Mouse (Mus musculus): ENCODE data around the gene Ergic1.

The Ergic1 gene

DNA sequence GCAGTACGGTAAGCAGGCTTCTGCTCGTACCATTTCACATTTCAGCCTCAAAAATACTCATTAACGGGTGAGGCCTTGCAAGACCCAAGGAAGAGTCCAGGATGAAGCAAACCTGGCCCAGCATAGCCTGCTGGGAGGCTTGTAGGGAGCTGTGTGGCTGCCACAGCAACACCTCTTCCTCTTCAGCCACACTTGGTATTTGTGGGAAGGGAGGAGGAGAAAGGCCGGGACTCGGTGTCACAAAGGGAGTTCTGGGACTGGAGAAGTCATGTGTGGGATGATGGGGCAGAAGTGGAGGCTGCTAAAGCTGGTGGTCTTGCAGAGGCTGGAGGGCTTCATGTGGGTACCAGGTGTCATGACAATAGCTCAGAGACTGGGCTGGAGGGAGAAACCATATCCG, 40.2 kb downstream of the Ergic1 start:
- DNase-seq (ENCODE audit: low spot score), result no peak

- no peak for DNase-seq (ENCODE audit: low spot score)
Measured at GRCm38 (mm10) chr17:26601926-26602325, 40.6 kb downstream of the Ergic1 start.

GRCm38 (mm10) chr17:26602371-26602885, 41.1 kb downstream of the Ergic1 start:
- DNase-seq (ENCODE audit: low spot score), result no peak

DNA sequence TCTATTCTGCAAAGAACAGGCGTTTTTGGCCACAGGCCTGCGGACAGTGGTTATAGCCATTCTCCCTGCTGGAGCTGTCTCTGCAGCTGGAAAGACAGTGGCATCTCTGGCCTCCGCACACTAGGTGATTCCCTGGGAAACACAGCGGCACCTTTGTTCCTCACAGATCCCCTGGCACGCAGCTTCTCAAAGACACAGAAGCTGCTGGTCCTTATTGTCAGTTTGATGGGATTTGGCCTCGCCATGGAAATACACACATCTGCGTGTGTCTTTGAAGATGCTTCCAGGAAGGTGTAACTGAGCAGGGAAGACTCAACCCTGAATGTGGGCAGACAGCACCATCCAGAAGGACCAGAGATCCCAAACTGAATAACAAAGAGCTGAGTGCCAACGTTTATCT, 42.0 kb downstream of the Ergic1 start:
- DNase-seq (ENCODE audit: low spot score), result no peak

DNA sequence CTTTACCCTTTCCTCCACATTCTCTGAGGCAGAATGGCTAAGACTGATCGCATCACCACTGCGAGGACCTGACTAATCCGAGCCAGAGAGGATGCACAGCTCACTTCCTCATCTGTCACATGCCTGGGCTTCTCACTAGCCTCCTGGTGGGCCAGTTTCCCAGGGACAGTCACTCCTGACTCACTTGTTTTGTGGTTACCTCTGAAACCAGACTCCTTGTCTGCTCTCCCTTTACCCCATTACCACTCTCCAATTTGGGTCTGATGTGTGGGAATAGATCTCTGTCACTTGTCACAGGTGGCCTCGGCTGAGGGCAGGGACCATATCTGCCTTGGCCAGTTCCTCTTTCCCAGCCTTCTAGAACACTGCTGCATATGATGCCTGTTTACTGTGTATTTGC, 44.3 kb downstream of the Ergic1 start:
- DNase-seq (ENCODE audit: low spot score), result no peak

DNA sequence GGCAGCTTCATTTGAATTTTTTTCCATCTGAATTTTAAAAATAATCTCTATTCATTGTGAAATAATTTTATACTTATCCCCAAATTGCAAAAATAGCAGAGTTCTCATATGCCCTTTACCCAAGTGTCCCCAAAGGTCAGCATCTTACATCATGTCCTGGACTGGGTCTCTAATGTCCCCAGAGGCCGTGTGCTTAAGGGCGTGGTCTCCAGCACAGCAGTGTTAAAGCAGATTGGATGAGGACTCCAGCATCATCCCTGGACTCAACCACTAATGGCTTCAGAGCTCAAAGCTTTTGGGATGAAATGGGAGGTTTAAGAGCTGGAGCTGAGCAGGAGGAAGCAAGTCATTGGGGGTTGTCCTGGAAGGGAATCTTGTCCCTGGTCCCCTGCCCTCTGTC, 45.2 kb downstream of the Ergic1 start:
- DNase-seq (ENCODE audit: low spot score), result no peak

GRCm38 (mm10) chr17:26608348-26608747, 47.1 kb downstream of the Ergic1 start:
- no peak for DNase-seq (ENCODE audit: low spot score)

DNA sequence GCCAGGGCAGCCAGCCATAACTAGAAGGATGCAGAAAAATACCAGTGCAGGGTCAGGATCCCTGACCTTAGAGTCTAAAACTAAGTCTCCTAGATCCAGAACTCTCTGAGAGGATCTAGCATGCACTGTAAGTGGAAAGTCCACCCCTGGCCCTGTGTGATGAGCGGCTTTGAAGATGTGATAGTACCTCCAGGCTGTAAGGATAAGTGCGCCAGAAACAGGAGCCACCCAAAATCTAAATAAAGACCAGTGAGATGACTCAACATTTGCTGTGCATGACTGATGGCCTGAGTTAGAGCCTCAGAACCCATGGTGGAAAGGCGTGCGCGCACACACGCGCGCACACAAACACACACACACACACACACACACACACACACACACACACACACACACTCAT, 47.6 kb downstream of the Ergic1 start:
- DNase-seq (ENCODE audit: low spot score), result no peak

- no peak for DNase-seq (ENCODE audit: low spot score)
Measured at GRCm38 (mm10) chr17:26609820-26610219, 48.5 kb downstream of the Ergic1 start.

DNA sequence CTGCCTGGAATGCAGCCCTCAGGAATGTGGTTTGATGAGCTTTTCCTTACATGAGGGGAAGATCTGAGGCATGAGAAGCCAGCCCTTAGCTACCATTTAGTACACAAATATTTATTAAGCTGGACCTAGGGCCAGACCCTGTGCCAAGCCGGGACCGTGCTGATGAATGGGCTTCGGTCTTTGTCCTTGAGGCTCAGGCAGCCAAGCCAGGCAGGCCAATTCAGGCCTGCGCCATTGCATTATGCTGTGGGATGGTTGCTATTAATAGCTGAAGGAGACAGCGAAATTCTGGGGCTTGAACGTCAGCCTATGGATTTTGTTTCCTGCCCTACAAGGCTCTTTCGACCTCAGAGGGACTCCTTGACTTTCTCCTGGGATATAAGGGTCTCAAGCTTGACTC, 50.0 kb downstream of the Ergic1 start:
- no peak for DNase-seq (ENCODE audit: low spot score)

DNA sequence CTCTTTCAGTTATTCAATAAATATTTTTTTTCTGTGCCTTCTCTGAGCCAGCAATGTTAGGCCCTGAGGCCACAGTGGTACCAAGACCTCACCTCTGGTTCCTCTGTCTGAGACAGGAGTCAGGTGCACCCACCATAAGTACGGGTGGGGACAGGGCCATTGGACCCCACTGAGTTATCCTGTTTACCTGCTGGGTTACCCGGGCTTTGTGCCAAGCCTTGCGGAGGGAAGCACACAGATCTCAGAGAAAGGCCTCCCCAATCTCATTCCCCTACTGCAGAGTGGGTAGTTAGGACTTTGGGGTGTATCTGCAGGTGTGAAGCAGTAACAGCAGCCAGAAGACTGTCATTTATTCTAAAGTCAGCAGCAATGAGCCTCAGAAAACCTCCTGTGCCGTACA, 50.6 kb downstream of the Ergic1 start:
- no peak for DNase-seq (ENCODE audit: low spot score)

- DNase-seq (ENCODE audit: low spot score), result no peak
Measured at GRCm38 (mm10) chr17:26614286-26614685, 53.0 kb downstream of the Ergic1 start.

DNA sequence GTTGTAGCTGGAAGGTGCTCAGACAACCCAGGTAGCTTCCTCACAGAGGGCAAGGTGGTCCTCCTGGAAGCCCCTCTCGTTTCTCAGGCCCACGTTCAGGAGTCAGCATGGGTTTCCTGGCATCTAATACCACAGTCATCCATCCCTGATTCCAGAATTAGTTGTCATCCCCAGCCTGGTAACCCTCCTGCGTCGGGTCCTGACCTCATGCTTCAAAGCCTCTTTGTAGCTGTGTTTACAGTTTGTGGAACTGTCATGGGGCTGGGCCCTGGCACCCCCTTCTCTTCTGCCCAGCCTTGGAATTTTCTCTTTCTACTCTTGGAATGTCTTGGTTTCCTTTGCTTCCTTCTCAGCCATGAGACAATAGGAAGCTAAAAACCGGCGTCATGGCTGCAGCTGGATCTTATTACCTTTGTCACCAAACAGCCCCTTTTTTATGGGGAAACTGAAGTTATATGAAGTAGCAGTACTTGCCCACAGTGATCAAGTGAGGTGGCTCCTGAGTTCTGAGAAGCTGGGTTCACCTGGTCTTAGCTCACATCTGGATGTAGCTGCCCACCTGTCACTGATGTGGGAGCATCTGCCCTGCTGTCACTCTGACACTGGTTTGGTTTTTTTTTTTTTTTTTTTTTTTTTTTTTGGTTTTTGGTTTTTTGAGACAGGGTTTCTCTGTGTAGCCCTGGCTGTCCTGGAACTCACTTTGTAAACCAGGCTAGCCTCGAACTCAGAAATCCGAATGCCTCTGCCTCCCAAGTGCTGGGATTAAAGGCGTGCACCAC, 53.6 kb downstream of the Ergic1 start:
- DNase-seq (ENCODE audit: low spot score), result no peak

DNA sequence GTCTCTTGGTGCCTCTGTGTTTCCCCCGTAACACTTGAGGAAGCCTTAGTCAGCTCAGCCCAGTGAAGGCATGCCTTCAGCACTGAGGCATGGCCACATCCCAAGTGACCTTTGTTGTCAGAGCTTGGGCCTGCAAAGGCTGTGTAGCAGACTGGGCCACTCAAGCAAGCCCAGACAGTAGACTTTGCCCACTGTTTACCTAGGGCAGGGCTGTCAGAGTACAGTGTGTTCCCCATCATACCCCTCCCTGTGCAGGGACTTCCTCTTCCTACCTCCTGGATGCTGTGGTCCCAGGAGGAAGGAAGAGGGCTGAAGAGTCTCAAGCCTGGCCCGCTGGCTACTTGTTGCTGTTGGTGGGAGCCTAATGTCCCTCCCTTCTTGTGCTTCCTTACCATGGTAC, 55.4 kb downstream of the Ergic1 start:
- no peak for DNase-seq (ENCODE audit: low spot score)

DNA sequence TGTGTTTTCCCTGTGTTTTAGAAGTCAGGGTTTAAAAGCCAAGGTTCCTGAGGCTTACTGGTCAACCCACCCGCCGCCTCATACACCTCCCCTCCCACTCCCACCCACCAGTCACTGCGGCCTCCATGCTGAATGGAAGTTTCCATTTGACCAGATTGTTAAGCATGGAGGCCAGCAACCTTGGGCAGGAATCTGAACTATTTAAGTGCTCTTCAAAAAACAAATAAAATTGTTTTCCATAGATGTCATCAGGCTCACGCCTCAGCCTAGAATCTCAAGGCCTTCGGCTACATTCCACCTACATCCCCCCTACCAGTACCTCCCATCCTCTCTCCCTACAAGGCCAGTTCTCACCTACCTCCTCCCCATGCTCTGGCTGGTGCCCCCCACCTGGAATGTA, 57.2 kb downstream of the Ergic1 start:
- no peak for DNase-seq (ENCODE audit: low spot score)

DNA sequence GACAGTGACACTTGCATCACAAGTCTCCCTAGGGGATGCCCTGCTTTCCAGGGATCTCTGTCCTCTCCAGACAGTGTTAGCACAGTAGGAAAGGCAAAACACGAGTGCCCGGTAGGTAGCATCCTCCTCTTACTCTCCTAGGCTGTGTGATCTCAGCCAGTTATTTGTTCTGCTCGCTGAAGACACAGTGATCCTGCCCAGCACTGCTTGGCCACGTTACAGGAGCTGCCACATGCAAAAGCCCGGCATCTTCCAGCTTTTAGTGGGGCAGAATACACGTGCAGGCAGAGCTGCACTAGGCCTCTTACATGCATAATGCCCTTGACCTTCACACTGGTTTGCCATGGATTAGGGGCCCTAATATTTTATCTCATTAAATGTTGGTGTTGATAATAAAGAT, 58.3 kb downstream of the Ergic1 start:
- DNase-seq (ENCODE audit: low spot score), result no peak

DNA sequence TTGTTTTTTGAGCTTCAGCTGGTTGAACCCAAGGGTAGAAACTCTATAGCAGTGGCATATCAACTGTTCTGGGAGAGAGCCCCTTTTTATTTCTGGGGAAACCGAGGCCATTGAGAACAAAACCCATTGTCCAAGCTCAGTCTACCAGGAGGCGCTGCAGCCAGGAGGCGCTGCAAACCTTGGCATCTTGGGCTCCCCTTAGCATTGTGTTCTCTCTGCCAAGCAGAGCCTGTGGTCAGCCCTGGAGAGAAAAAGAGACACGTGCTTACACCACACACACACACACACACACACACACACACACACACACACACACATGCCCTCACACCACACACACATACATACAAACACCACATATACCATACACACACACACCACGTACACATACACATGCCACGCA, 59.0 kb downstream of the Ergic1 start:
- no peak for DNase-seq (ENCODE audit: low spot score)

- DNase-seq (ENCODE audit: low spot score), result no peak
Measured at GRCm38 (mm10) chr17:26620786-26621766, 59.8 kb downstream of the Ergic1 start.

GRCm38 (mm10) chr17:26621912-26622311, 60.6 kb downstream of the Ergic1 start:
- no peak for DNase-seq (ENCODE audit: low spot score)

- DNase-seq (ENCODE audit: low spot score), result no peak
Measured at GRCm38 (mm10) chr17:26623991-26624390, 62.7 kb downstream of the Ergic1 start.

DNA sequence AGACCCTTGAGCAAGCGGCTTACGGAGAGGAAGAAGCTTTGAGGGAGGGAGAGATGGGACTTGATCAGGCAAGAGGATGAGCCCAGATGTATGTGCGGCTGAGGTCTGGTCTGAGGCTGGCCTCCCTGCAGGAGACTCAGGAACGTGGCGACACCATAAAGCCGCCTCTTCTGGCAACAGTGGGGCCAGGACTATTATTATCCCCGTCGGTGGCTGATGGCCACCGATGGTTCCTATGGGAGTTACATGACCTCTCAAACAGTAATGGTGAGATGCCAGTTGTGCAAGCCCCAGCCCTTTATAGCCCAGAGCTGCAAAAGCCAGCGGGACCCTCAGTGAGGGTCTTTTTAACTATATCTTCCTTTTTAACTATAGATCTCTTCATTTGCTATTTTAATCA, 63.7 kb downstream of the Ergic1 start:
- DNase-seq (ENCODE audit: low spot score), result no peak

GRCm38 (mm10) chr17:26625521-26626010, 64.3 kb downstream of the Ergic1 start:
- no peak for DNase-seq (ENCODE audit: low spot score)

DNA sequence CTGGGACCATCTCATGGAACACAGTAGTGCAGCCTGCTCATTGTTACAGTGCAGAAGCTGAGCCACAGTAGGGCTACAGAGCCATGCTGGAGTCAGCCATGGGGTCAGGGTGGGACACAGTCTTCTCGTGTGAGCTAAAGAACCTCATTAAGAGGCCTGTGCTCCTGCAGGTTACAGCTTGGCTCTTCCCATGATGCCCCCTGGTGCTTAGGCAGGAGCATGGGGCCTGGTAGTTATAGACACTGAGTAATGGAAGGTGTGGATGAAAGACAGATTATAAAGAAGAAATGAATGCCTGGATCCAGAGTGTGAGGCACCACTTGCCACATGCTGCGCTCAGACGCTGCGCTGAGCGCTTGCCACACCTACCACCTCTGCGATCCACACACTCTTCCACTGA, 67.2 kb downstream of the Ergic1 start:
- DNase-seq (ENCODE audit: low spot score), result no peak
